In genomic region chr6:149100174-149101075, GRCm38 (mm10) we compare ENCODE assay signal across 8 mouse cellular contexts. TPM values are rescaled to one million over a fixed set of nuclear protein-coding genes. Genes with fewer than 3 reads are reported as not detected.
DNase-seq lines count a peak whose midpoint lies in the region; ATAC-seq and TF ChIP-seq lines count a peak whose summit lies in the region.

No protein-coding gene starts in this region.

- H3K36me3 ChIP-seq in liver, postnatal 0 days (replicated peaks; ENCODE audit: insufficient read depth, low read length): no peaks in the 10 kb centered on the region
- no peaks in the 10 kb centered on the region for H3K36me3 ChIP-seq in neural tube, embryonic 14.5 days (ENCODE audit: control insufficient read depth, insufficient read depth, low read length)

- H3K4me3 ChIP-seq in cerebellum, adult 2 months (replicated peaks; ENCODE audit: insufficient read depth, low read depth, low read length): peak overlapping the region; percentile 81
- peak overlapping the region; percentile 92 for H3K4me3 ChIP-seq in layer of hippocampus, adult 2 months
- peak overlapping the region; percentile 75 for H3K4me3 ChIP-seq in liver, postnatal 0 days (ENCODE audit: low read depth, low read length)
- H3K4me3 ChIP-seq in neural tube, embryonic 14.5 days (ENCODE audit: low read depth, low read length): peak overlapping the region; percentile 93

- TF ChIP-seq POLR2A in cerebellum, adult 2 months (IDR thresholded peaks at IDR 0.05; ENCODE audit: borderline replicate concordance, insufficient read depth, low read length): peak; percentile 28; the same call in 1 of the 2 replicates

- H3K4me2 ChIP-seq in liver, postnatal 0 days (ENCODE audit: low read depth, low read length): peak overlapping the region; percentile 75
- peak overlapping the region; percentile 60 for H3K4me2 ChIP-seq in neural tube, embryonic 14.5 days (ENCODE audit: low read depth, low read length)

- H3K4me1 ChIP-seq in cerebellum, adult 2 months (ENCODE audit: control insufficient read depth, insufficient read depth, low read length): peaks cover 4% of the 10 kb centered on the region; the same call in 1 of the 2 replicates
- no peaks in the 10 kb centered on the region for H3K4me1 ChIP-seq in liver, postnatal 0 days (ENCODE audit: insufficient read depth)
- H3K4me1 ChIP-seq in neural tube, embryonic 14.5 days (ENCODE audit: control insufficient read depth, insufficient read depth, low read length): 0 out of 2 replicates have a peak, but pooled peaks cover 9% of the 10 kb centered on the region

- intact Hi-C loops in heart, postnatal 36 days (cut with DNase I): loop anchor here (2.0 to 10.0 kb wide), 3 partner anchors 18 to 156 kb away; partner anchors contain the start of gene Sinhcaf

- H3K9ac ChIP-seq in liver, postnatal 0 days (replicated peaks): peak overlapping the region; percentile 88
- H3K9ac ChIP-seq in neural tube, embryonic 14.5 days (replicated peaks; ENCODE audit: low read depth, low read length): peak overlapping the region; percentile 97

- peak; percentile 49; the same call in 1 of the 2 replicates for TF ChIP-seq EP300 in liver, postnatal 0 days (IDR thresholded peaks at IDR 0.05; ENCODE audit: low read depth)

- H3K27me3 ChIP-seq in cerebellum, adult 2 months (ENCODE audit: control insufficient read depth, insufficient read depth, low read length): no peaks in the 10 kb centered on the region
- peaks cover 19% of the 10 kb centered on the region for H3K27me3 ChIP-seq in liver, postnatal 0 days (ENCODE audit: insufficient read depth, low read length)
- H3K27me3 ChIP-seq in neural tube, embryonic 14.5 days (ENCODE audit: control insufficient read depth, insufficient read depth, low read length): no peaks in the 10 kb centered on the region

- no peaks in the 10 kb centered on the region for H3K9me3 ChIP-seq in liver, postnatal 0 days (ENCODE audit: low read length)
- H3K9me3 ChIP-seq in neural tube, embryonic 14.5 days (ENCODE audit: control insufficient read depth, low read length): no peaks in the 10 kb centered on the region

- TF ChIP-seq CTCF in cerebellum, adult 2 months (IDR thresholded peaks at IDR 0.05; ENCODE audit: borderline replicate concordance, insufficient read depth, low read depth, low read length): no peak
- peak; percentile 43 for TF ChIP-seq CTCF in layer of hippocampus, adult 2 months (conservative IDR thresholded peaks at IDR 0.05)
- TF ChIP-seq CTCF in liver, postnatal 0 days (IDR thresholded peaks at IDR 0.05; ENCODE audit: low read depth): no peak

- DNase-seq in ES-CJ7 (ENCODE audit: low read depth, low spot score): peak; percentile 68
- DNase-seq in cerebellum, adult 2 months: peak; percentile 79 to 85
- peak; percentile 51 for DNase-seq in forelimb bud, embryonic 11.5 days (ENCODE audit: low read depth, low spot score)
- peak; percentile 60 to 71 for DNase-seq in heart, postnatal 36 days
- DNase-seq in layer of hippocampus, adult 2 months (ENCODE audit: low spot score in 2 of 2): peak; percentile 68 to 69
- DNase-seq in liver, postnatal 0 days: peak; percentile 81
- peak; percentile 63 for DNase-seq in testis, postnatal 10 days (ENCODE audit: low spot score)

- ATAC-seq in liver, postnatal 0 days: peak; percentile 87
- ATAC-seq in neural tube, embryonic 14.5 days (ENCODE audit: low read depth): peak; percentile 62

- WGBS in cerebellum, adult 2 months: under 1% methylated on average over 52 of the region's 52 CpGs
- WGBS in liver, postnatal 0 days (ENCODE audit: insufficient replicate concordance): 3% methylated on average over 51 of the region's 52 CpGs
- WGBS in neural tube, embryonic 14.5 days: 1% methylated on average over 52 of the region's 52 CpGs

- peak overlapping the region; percentile 97 for H3K27ac ChIP-seq in cerebellum, adult 2 months (ENCODE audit: insufficient read depth, low read length)
- peak overlapping the region; percentile 98 for H3K27ac ChIP-seq in layer of hippocampus, adult 2 months
- H3K27ac ChIP-seq in liver, postnatal 0 days (ENCODE audit: low read depth): peak overlapping the region; percentile 99
- peak overlapping the region; percentile 99 for H3K27ac ChIP-seq in neural tube, embryonic 14.5 days (ENCODE audit: low read depth, low read length)

RNA-seq across cellular contexts. Expression of gene Dennd5b, which starts 1.1 kb away (rescaled TPM):
- polyA plus RNA-seq in cerebellum, adult 2 months (2012; rRNA removed): 19.5 and 19.9 TPM in 2 replicates
- 10 to 100 TPM; 15.7 to 17.5 TPM for total RNA-seq in heart, postnatal 36 days (2021)
- total RNA-seq in layer of hippocampus, adult 2 months (2021): 10 to 100 TPM; 43.9 to 49.9 TPM
- 7.4 and 7.9 TPM in 2 replicates for polyA plus RNA-seq in liver, postnatal 0 days (2015; fragmentation: Nextera tagmentation; extraction: Ambion mirVana)
- polyA plus RNA-seq in neural tube, embryonic 14.5 days (2014; fragmentation: Nextera tagmentation; extraction: Ambion mirVana): 23.3 and 32.3 TPM in 2 replicates

RNA-seq across cellular contexts. Expression of gene Gm10203, which starts 29.5 kb away (rescaled TPM):
- polyA plus RNA-seq in cerebellum, adult 2 months (2012; rRNA removed): not detected in 2 replicates
- not detected for total RNA-seq in heart, postnatal 36 days (2021)
- not detected for total RNA-seq in layer of hippocampus, adult 2 months (2021)
- polyA plus RNA-seq in liver, postnatal 0 days (2015; fragmentation: Nextera tagmentation; extraction: Ambion mirVana): not detected in 2 replicates
- polyA plus RNA-seq in neural tube, embryonic 14.5 days (2014; fragmentation: Nextera tagmentation; extraction: Ambion mirVana): not detected in 2 replicates

RNA-seq across cellular contexts. Expression of gene Etfbkmt, which starts 39.2 kb away (rescaled TPM):
- polyA plus RNA-seq in cerebellum, adult 2 months (2012; rRNA removed): 3.7 and 5.6 TPM in 2 replicates
- 10 to 100 TPM; 25.7 to 33.1 TPM for total RNA-seq in heart, postnatal 36 days (2021)
- total RNA-seq in layer of hippocampus, adult 2 months (2021): 1 to 10 TPM; 2.8 to 2.9 TPM
- 9.7 and 9.8 TPM in 2 replicates for polyA plus RNA-seq in liver, postnatal 0 days (2015; fragmentation: Nextera tagmentation; extraction: Ambion mirVana)
- polyA plus RNA-seq in neural tube, embryonic 14.5 days (2014; fragmentation: Nextera tagmentation; extraction: Ambion mirVana): 6.2 and 6.7 TPM in 2 replicates

Comparison
In these comparisons a context has a peak if more than half of its experiments do, and no peak if none do; other contexts are left out.
1. Peak in every context shown above with its lines: DNase-seq, ATAC-seq, H3K4me3 ChIP-seq and H3K27ac ChIP-seq.